Mouse (Mus musculus): Measurements from ENCODE around the gene Ccdc185. TPM values are rescaled to one million over a fixed set of nuclear protein-coding genes. Genes with fewer than 3 reads are reported as not detected.

Ccdc185 gene
- polyA plus RNA-seq (2014; fragmentation: Nextera tagmentation; extraction: Ambion mirVana), result not detected in 2 replicates

DNA sequence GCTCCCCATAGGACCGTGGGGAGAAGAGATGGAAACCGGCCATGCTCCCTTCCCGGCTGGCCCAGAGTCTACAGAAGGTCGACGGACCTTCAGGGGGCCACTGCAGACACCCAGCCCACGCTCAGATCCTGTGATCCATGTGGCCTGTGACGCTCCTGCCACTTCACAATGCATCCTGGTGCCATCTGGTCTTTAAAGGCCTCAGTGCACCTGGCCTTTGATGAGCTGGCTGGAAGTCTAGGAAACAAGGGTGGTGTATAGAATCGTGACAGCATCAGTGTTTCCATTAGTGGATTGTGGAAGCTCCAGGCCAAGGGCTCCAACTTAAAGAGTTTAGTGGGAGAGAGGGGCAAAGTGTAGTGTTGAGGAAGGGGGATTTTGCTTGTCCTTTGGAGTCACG, at the start of gene Ccdc185:
Ccdc185 (minus strand) TSS at position 101 of the 400 bp plus-strand sequence.
- Histone ChIP-seq H3K4me3 (ENCODE audit: control insufficient read depth in 1 of 2, insufficient read depth in 1 of 2, low read depth in 1 of 2, low read length in 2 of 2) (no peak within 1 kb of the TSS), H3K4me1 (ENCODE audit: control insufficient read depth in 2 of 2, insufficient read depth in 2 of 2, low read length in 2 of 2) (no peaks in the 10 kb centered on the region), H3K9me3 (ENCODE audit: control insufficient read depth, low read length) (no peaks in the 10 kb centered on the region), H3K27ac (replicated peaks in 1 of 2; ENCODE audit: control insufficient read depth in 1 of 2, insufficient read depth in 1 of 2, low read depth in 2 of 2, low read length in 2 of 2) (no peak within 1 kb of the TSS), H3K36me3 (ENCODE audit: control insufficient read depth, insufficient read depth, low read length) (no peaks in the 10 kb centered on the region), H3K4me2 (ENCODE audit: low read length) (no peak within 1 kb of the TSS), H3K9ac (ENCODE audit: low read length) (no peak within 1 kb of the TSS), H3K27me3 (ENCODE audit: control insufficient read depth, insufficient read depth, low read length) (peaks cover 9% of the 10 kb centered on the region; the same call in 1 of the 2 replicates)
- ATAC-seq (ENCODE audit: insufficient number of reproducible peaks, insufficient read depth, low FRiP score, low read depth), result no peak
- WGBS, result 84% methylated on average over 9 of the region's 9 CpGs

DNA sequence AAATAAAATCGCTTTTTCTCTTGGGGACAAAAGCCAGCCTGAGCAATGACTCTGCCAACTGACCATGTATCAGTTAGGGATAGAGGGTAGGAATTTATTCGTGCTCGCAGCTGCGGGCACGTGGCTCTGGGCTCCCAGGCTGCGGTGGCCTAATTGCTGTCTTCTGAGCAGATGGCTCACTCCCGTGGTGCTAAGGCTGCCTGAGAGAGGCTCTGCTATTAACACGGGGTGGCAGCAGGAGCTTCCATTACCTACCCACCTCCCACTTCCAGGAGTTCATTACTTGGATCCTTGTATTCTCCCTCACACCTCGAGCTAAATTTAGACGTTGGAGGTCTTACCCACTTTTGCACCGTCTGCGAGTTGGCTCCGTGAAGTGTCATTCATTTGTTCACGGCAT, 48.1 kb upstream of the Ccdc185 start:
- no peak overlapping the region for H3K9ac ChIP-seq (ENCODE audit: low read length)
- H3K4me2 ChIP-seq (ENCODE audit: low read length), result peak overlapping the region; percentile 27
- no peaks in the 10 kb centered on the region for H3K36me3 ChIP-seq (ENCODE audit: control insufficient read depth, insufficient read depth, low read length)
- peaks cover 12 to 17% of the 10 kb centered on the region in 2 experiments for H3K4me1 ChIP-seq (ENCODE audit: control insufficient read depth in 2 of 2, insufficient read depth in 2 of 2, low read length in 2 of 2)
- no peak for ATAC-seq (ENCODE audit: insufficient number of reproducible peaks, insufficient read depth, low FRiP score, low read depth)
- H3K9me3 ChIP-seq (ENCODE audit: control insufficient read depth, low read length), result no peaks in the 10 kb centered on the region
- 40% methylated on average over 14 of the region's 14 CpGs for WGBS
- H3K27ac ChIP-seq (replicated peaks in 1 of 2; ENCODE audit: control insufficient read depth in 1 of 2, insufficient read depth in 1 of 2, low read depth in 2 of 2, low read length in 2 of 2), result no peak overlapping the region
- no peaks in the 10 kb centered on the region for H3K27me3 ChIP-seq (ENCODE audit: control insufficient read depth, insufficient read depth, low read length)
- H3K4me3 ChIP-seq (ENCODE audit: control insufficient read depth in 1 of 2, insufficient read depth in 1 of 2, low read depth in 1 of 2, low read length in 2 of 2), result no peak overlapping the region

DNA sequence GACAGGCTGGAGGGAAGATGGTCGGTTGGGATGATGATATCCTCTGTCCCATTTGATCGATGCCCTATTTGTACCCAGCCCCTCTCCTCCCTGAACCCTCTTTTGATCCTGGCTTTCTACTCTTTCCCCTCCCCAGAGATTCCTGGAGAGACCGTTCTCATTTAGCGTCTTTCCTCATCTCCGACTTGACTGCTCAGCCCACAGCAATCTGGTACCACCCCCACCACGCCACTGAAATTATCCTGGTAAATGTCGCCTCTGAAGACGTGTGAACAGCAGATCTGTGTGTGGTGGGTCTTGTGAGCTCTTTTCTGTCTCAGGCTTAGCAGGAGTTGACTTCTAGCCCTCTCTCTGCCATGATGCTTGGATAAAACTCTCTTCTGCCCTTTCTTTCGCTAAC, 45.6 kb upstream of the Ccdc185 start:
- no peak for ATAC-seq (ENCODE audit: insufficient number of reproducible peaks, insufficient read depth, low FRiP score, low read depth)
- Histone ChIP-seq H3K9ac (ENCODE audit: low read length) (no peak overlapping the region), H3K36me3 (ENCODE audit: control insufficient read depth, insufficient read depth, low read length) (no peaks in the 10 kb centered on the region), H3K9me3 (ENCODE audit: control insufficient read depth, low read length) (no peaks in the 10 kb centered on the region), H3K4me3 (ENCODE audit: control insufficient read depth in 1 of 2, insufficient read depth in 1 of 2, low read depth in 1 of 2, low read length in 2 of 2) (no peak overlapping the region), H3K27me3 (ENCODE audit: control insufficient read depth, insufficient read depth, low read length) (no peaks in the 10 kb centered on the region), H3K27ac (replicated peaks in 1 of 2; ENCODE audit: control insufficient read depth in 1 of 2, insufficient read depth in 1 of 2, low read depth in 2 of 2, low read length in 2 of 2) (no peak overlapping the region), H3K4me2 (ENCODE audit: low read length) (no peak overlapping the region), H3K4me1 (ENCODE audit: control insufficient read depth in 2 of 2, insufficient read depth in 2 of 2, low read length in 2 of 2) (peaks cover 14 to 21% of the 10 kb centered on the region in 2 experiments)
- WGBS, result 62% methylated on average over 9 of the region's 9 CpGs

DNA sequence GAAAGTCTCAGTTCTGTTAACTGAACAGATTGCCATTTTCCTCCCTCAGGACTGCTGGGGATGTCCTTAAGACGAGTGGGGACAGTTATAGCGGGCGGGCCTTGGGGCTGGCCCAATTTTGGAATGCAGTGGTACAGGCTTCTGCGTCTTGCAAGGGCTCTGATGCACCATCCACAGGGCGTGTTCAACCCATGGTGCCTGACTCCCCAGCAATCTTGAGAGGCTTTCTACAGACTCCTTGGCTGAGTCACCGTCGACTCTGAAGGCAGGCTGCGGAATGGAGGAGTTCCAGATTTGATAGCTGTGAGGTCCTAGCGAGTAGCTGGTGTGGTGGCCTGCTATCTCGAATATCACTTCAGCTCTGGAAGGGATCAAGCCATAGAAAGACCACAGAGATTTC, 45.2 kb upstream of the Ccdc185 start:
- Histone ChIP-seq H3K4me3 (ENCODE audit: control insufficient read depth in 1 of 2, insufficient read depth in 1 of 2, low read depth in 1 of 2, low read length in 2 of 2) (no peak overlapping the region), H3K4me1 (ENCODE audit: control insufficient read depth in 2 of 2, insufficient read depth in 2 of 2, low read length in 2 of 2) (peaks cover 16 to 21% of the 10 kb centered on the region in 2 experiments), H3K27me3 (ENCODE audit: control insufficient read depth, insufficient read depth, low read length) (no peaks in the 10 kb centered on the region), H3K9ac (ENCODE audit: low read length) (no peak overlapping the region), H3K9me3 (ENCODE audit: control insufficient read depth, low read length) (no peaks in the 10 kb centered on the region), H3K36me3 (ENCODE audit: control insufficient read depth, insufficient read depth, low read length) (no peaks in the 10 kb centered on the region), H3K4me2 (ENCODE audit: low read length) (no peak overlapping the region), H3K27ac (replicated peaks in 1 of 2; ENCODE audit: control insufficient read depth in 1 of 2, insufficient read depth in 1 of 2, low read depth in 2 of 2, low read length in 2 of 2) (no peak overlapping the region)
- ATAC-seq (ENCODE audit: insufficient number of reproducible peaks, insufficient read depth, low FRiP score, low read depth), result no peak
- 74% methylated on average over 10 of the region's 10 CpGs for WGBS

DNA sequence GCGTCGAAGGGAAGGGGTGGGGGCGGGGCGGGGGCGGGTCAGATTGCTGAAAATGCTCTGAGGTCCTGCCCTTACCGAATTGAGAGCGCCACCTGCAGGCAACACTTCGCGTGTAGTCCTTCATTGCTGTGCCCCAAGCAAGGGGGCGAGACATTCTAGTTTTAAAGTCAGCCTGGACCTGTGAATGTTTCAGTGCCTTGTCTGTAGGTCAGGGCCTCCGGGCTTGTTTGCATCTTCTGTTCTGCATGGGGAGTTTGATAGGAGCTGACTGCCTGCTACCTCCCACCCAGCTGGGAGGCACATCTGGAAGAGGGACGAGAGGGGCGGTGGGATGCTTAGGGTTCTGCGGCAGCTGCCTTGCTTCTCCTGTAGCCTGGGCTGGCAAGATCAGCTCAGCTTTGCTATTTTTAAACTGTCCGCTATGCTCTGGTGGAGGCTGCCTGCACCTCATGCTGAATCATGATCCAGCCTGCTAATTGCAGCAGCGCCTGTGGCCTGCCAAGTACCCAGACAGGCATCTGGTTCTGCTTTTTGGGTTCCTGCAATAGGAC, 43.6 kb upstream of the Ccdc185 start:
- Histone ChIP-seq H3K36me3 (ENCODE audit: control insufficient read depth, insufficient read depth, low read length) (no peaks in the 10 kb centered on the region), H3K4me1 (ENCODE audit: control insufficient read depth in 2 of 2, insufficient read depth in 2 of 2, low read length in 2 of 2) (peaks cover 16 to 21% of the 10 kb centered on the region in 2 experiments), H3K9ac (ENCODE audit: low read length) (peak overlapping the region; percentile 28; the same call in 1 of the 2 replicates), H3K9me3 (ENCODE audit: control insufficient read depth, low read length) (no peaks in the 10 kb centered on the region), H3K27me3 (ENCODE audit: control insufficient read depth, insufficient read depth, low read length) (no peaks in the 10 kb centered on the region), H3K27ac (replicated peaks in 1 of 2; ENCODE audit: control insufficient read depth in 1 of 2, insufficient read depth in 1 of 2, low read depth in 2 of 2, low read length in 2 of 2) (peak overlapping the region; percentile 68 to 82), H3K4me3 (ENCODE audit: control insufficient read depth in 1 of 2, insufficient read depth in 1 of 2, low read depth in 1 of 2, low read length in 2 of 2) (peak overlapping the region in 1 of 2 experiments; percentile 13; a peak in 3 of 4 replicates), H3K4me2 (ENCODE audit: low read length) (peak overlapping the region; percentile 58)
- no peak for ATAC-seq (ENCODE audit: insufficient number of reproducible peaks, insufficient read depth, low FRiP score, low read depth)
- 9% methylated on average over 16 of the region's 16 CpGs for WGBS

DNA sequence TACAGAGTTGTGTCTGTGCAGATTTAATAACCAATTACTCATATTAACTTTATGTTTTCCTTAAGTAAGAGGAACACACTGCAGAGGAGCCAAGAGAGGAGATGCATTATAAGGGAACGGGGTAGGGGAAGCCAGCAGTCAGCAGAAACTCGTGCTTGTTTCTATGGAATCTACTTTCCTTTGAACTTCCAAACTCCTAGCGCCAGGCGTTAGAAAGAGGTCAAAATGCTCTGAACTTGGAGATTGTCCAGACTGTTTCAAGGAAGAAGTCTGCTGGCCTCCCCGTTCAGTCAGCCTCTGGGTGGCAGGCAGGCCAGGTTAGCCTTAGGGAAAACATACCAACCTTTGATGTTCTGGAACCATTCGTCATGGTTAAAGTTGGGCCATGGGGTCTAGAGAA, 39.9 kb upstream of the Ccdc185 start:
- no peak overlapping the region for H3K4me3 ChIP-seq (ENCODE audit: control insufficient read depth in 1 of 2, insufficient read depth in 1 of 2, low read depth in 1 of 2, low read length in 2 of 2)
- 47% methylated on average over 6 of the region's 6 CpGs for WGBS
- ATAC-seq (ENCODE audit: insufficient number of reproducible peaks, insufficient read depth, low FRiP score, low read depth), result no peak
- H3K4me2 ChIP-seq (ENCODE audit: low read length), result no peak overlapping the region
- no peak overlapping the region for H3K27ac ChIP-seq (replicated peaks in 1 of 2; ENCODE audit: control insufficient read depth in 1 of 2, insufficient read depth in 1 of 2, low read depth in 2 of 2, low read length in 2 of 2)
- no peaks in the 10 kb centered on the region for H3K27me3 ChIP-seq (ENCODE audit: control insufficient read depth, insufficient read depth, low read length)
- no peaks in the 10 kb centered on the region for H3K36me3 ChIP-seq (ENCODE audit: control insufficient read depth, insufficient read depth, low read length)
- no peaks in the 10 kb centered on the region for H3K9me3 ChIP-seq (ENCODE audit: control insufficient read depth, low read length)
- H3K9ac ChIP-seq (ENCODE audit: low read length), result no peak overlapping the region
- peaks cover 8 to 15% of the 10 kb centered on the region in 2 experiments for H3K4me1 ChIP-seq (ENCODE audit: control insufficient read depth in 2 of 2, insufficient read depth in 2 of 2, low read length in 2 of 2)

DNA sequence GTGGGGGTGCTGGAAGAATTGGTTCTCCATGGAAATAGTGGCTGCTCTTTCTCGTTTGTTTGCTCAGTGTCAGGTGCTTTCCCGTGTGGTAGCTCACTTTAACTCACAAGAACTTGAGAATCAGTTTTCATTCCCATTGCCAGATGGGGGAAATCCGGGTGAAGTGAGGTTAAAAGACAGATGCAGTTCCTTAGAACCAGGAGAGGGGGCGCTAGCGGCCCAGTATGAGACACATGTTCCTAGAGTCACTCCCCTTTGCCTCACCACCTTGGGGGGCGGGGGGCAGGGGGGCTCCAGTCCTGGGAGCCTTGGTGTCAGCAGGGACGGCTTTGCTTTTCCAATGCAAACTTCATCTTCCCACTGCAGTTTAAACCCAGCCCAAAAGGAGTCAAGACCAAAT, 38.0 kb upstream of the Ccdc185 start:
- no peaks in the 10 kb centered on the region for H3K36me3 ChIP-seq (ENCODE audit: control insufficient read depth, insufficient read depth, low read length)
- no peaks in the 10 kb centered on the region for H3K27me3 ChIP-seq (ENCODE audit: control insufficient read depth, insufficient read depth, low read length)
- H3K9me3 ChIP-seq (ENCODE audit: control insufficient read depth, low read length), result no peaks in the 10 kb centered on the region
- no peak overlapping the region for H3K4me3 ChIP-seq (ENCODE audit: control insufficient read depth in 1 of 2, insufficient read depth in 1 of 2, low read depth in 1 of 2, low read length in 2 of 2)
- H3K4me1 ChIP-seq (ENCODE audit: control insufficient read depth in 2 of 2, insufficient read depth in 2 of 2, low read length in 2 of 2), result peaks cover 3 to 4% of the 10 kb centered on the region in 2 experiments; a peak in 3 of 4 replicates
- WGBS, result 46% methylated on average over 7 of the region's 7 CpGs
- no peak overlapping the region for H3K4me2 ChIP-seq (ENCODE audit: low read length)
- no peak overlapping the region for H3K9ac ChIP-seq (ENCODE audit: low read length)
- no peak for ATAC-seq (ENCODE audit: insufficient number of reproducible peaks, insufficient read depth, low FRiP score, low read depth)
- no peak overlapping the region for H3K27ac ChIP-seq (replicated peaks in 1 of 2; ENCODE audit: control insufficient read depth in 1 of 2, insufficient read depth in 1 of 2, low read depth in 2 of 2, low read length in 2 of 2)

DNA sequence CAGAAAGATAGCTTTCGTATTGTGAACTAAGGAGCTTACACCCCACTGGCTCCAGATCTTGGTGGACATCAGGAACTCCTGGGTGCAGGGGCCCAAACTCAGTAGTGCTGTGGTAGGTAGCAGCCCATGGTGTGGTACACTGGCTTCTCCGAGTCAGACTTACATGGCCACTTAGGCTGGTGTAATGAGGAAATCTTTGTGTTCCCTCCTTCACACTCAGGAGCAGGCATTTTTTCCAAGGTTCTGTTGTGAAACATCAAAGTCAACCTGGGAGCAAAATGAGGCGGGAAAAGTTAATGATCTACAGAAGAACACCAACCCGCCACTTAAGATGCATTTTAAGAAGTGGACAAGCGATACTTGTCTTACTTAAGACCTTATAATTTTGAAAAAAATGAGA, 36.5 kb upstream of the Ccdc185 start:
- Histone ChIP-seq H3K27ac (replicated peaks in 1 of 2; ENCODE audit: control insufficient read depth in 1 of 2, insufficient read depth in 1 of 2, low read depth in 2 of 2, low read length in 2 of 2) (no peak overlapping the region), H3K36me3 (ENCODE audit: control insufficient read depth, insufficient read depth, low read length) (no peaks in the 10 kb centered on the region), H3K4me3 (ENCODE audit: control insufficient read depth in 1 of 2, insufficient read depth in 1 of 2, low read depth in 1 of 2, low read length in 2 of 2) (no peak overlapping the region), H3K9me3 (ENCODE audit: control insufficient read depth, low read length) (no peaks in the 10 kb centered on the region), H3K4me2 (ENCODE audit: low read length) (no peak overlapping the region), H3K4me1 (ENCODE audit: control insufficient read depth in 2 of 2, insufficient read depth in 2 of 2, low read length in 2 of 2) (peaks cover 0 to 3% of the 10 kb centered on the region in 2 experiments; a peak in 1 of 4 replicates), H3K9ac (ENCODE audit: low read length) (no peak overlapping the region), H3K27me3 (ENCODE audit: control insufficient read depth, insufficient read depth, low read length) (no peaks in the 10 kb centered on the region)
- no peak for ATAC-seq (ENCODE audit: insufficient number of reproducible peaks, insufficient read depth, low FRiP score, low read depth)
- WGBS, result 88% methylated on average over 5 of the region's 5 CpGs

All from heart, embryonic 14.5 days (tissue).